Mouse (Mus musculus) embryonic fibroblast, embryonic 13.5 days (primary cell): ENCODE results near the gene Rnaseh2c. TPM values are rescaled to one million over a fixed set of nuclear protein-coding genes. Genes with fewer than 3 reads are reported as not detected.

Experiments
- H3K27ac ChIP-seq: 2 replicates; pipeline ENCODE4 v1.5.1; 2012; ENCODE audit warnings: low read length, control low read depth, inconsistent platforms; ENCODE audit not compliant: insufficient read depth
- H3K4me1 ChIP-seq: 2 replicates; pipeline ENCODE4 v1.6.1; 2011; ENCODE audit warnings: low read length; ENCODE audit not compliant: control insufficient read depth, insufficient read depth
- H3K4me3 ChIP-seq: 2 replicates; pipeline ENCODE4 v1.5.1; 2011; ENCODE audit warnings: mild to moderate bottlenecking, control low read depth, low read length; ENCODE audit not compliant: insufficient read depth
- CTCF ChIP-seq: IDR thresholded peaks from 2 replicates; pipeline ENCODE4 v1.5.1; 2011; ENCODE audit warnings: mild to moderate bottlenecking, control low read depth, low read length, moderate library complexity, borderline replicate concordance; ENCODE audit not compliant: insufficient read depth
- POLR2A ChIP-seq: IDR thresholded peaks from 2 replicates; pipeline ENCODE4 v1.6.1; 2011; ENCODE audit warnings: low read depth, mild to moderate bottlenecking, control low read depth, low read length, moderate library complexity
- polyA plus RNA-seq: library from polyadenylated mRNA; stranded (reverse); fragments of >200 nt; gene quantifications from 2 replicates; pipeline ENCODE4 v1.2.4, GENCODE M21; 2011; ENCODE audit warnings: low read depth; ENCODE audit not compliant: missing spikeins, insufficient read length

The Rnaseh2c gene
- polyA plus RNA-seq, 1 experiment = 38.5 TPM

DNA sequence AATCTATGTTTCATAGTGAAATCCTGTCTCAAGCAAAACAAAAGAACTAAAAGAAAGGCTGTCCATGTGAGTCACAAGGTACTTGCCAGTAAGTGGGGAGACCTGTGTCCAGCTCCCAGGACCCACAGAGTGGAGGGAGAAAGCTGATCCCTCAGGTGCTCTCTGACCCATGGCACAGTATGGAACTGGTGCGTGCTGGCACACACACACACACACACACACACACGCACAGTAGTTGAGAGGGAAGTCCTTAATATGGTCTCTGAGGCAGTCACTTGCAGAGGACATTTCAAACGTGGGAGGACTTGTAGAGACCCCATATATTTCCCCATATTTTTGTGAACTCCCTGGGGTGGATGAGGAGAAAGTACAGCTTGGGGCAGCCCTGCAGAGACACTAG, 39.8 kb upstream of the Rnaseh2c start:
- Histone ChIP-seq H3K4me3 (no peak overlapping the region), H3K27ac (no peak overlapping the region), H3K4me1 (0 out of 2 replicates have a peak, but pooled peaks cover 3% of the 10 kb centered on the region)
- TF ChIP-seq CTCF (no peak), POLR2A (no peak)

DNA sequence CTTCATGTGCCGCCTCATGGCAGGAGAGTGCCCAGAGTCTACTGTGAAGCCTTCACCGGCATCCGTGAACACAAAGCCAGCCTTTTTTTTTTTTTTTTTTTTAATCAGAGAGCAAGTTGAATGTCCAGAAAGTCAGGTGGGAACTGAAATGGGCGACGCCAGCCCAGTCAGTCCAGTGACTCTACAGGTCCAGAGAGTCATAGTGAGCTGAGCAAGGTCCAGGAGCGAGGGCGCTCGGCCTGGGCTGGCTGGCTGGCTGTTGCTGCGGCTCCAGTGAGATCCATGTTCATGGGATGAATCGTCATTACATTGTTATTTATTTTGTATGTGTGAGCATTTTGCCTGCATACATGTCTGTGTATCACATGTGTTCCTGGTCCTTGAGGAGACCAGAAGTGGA, 38.9 kb upstream of the Rnaseh2c start:
- TF ChIP-seq POLR2A = no peak
- no peak for TF ChIP-seq CTCF
- H3K4me1 ChIP-seq = 0 out of 2 replicates have a peak, but pooled peaks cover 3% of the 10 kb centered on the region
- H3K27ac ChIP-seq = no peak overlapping the region
- H3K4me3 ChIP-seq = no peak overlapping the region

DNA sequence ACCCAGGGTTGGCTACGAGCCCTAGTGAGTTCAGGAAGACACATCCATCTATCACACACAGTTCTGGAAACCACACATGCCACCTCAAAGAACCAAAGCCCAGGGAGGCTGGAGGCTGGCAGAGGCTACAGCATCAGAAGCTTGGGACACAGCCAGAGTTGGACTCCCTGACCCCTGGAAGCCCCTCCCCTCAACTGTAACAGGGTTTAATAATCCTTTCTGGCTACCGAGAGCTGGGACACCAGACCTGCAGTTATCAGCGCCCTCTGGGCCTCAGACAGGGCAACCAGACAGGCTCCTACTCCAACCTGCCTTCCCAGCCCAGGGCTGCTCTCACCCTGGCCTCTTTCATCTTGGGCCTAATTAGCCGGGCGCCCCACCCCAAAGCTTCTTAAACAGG, 35.4 kb upstream of the Rnaseh2c start:
- no peak for TF ChIP-seq CTCF
- TF ChIP-seq POLR2A = no peak
- Histone ChIP-seq H3K4me1 (no peaks in the 10 kb centered on the region), H3K4me3 (no peak overlapping the region), H3K27ac (no peak overlapping the region)

DNA sequence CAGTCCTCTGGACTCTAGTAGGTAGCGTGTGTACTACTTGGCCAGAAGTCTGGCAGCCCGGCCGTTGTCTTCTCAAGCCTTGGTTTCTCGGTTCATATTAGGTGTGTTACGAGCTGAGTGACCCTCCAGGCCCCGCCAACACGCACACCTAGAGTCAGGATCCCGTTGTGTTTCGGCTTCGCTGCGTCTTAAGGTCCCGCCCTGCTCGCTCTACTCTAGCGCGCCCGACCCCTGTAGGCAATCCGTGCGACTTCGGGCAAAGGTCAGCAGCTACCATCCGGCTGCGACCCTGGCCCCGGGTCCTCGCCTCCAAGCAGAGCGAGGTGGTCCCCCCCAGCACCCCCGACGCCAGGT, 34.5 kb upstream of the Rnaseh2c start:
- H3K27ac ChIP-seq = peak overlapping the region; percentile 88
- H3K4me3 ChIP-seq = peak overlapping the region; percentile 67

DNA sequence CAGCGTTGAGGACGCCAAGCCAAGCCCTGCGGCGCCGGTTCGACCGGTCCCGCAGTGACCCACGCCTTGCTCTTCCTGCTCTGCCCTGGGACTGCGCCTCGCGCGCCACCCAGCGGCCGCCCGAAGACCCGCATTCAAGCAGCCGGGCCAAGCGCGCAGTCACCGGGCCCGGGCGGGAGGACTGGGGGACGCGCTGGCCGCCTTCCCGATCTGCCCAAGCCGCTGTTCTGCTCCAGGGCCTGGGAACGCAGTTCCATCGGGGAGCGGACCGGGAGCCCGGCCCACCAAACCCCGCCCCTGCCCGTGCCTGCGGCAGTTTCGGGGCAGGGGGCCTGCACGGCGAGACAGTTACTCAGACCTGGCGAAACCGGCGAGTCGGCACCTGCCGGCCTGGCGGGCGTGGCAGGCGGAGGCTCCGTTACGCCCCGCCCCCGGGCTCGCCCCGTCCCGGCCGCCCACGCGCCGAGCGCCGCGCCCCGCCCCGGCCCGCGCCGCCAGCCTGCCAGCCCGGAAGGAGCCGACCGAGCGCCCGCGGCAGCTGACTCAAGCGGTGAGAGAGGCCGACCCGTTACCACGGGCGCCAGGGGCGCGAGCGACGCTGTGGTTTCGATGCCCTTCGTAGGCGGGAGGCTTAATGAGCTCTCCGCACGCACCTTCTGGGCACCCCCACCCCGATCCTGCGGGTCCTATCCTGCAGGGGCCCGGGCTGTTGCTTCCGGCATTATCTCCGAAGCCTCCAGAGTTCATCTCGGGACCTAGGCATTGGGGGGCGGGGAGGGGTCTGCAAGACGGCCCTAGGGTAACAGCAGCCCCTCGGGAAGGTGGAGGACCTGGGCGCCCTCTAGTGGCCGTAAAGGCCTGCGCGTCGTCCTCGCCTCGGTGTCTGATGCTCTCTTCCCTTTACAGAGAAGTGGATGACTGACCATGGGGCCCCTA, 33.9 kb upstream of the Rnaseh2c start, which contains the start of gene Ap5b1:
Ap5b1 (plus strand) TSS at position 492 of the 936 bp plus-strand sequence.
- Histone ChIP-seq H3K4me1 (no peaks in the 10 kb centered on the region), H3K27ac (peak within 1 kb of the TSS; percentile 93), H3K4me3 (peak within 1 kb of the TSS; percentile 67)
- TF ChIP-seq CTCF = peak; percentile 88
- peak; percentile 69; the same call in 1 of the 2 replicates for TF ChIP-seq POLR2A

More for the DNA sequence above, 34.5 kb upstream of the Rnaseh2c start:
- no peaks in the 10 kb centered on the region for H3K4me1 ChIP-seq
- TF ChIP-seq POLR2A = no peak
- no peak for TF ChIP-seq CTCF

DNA sequence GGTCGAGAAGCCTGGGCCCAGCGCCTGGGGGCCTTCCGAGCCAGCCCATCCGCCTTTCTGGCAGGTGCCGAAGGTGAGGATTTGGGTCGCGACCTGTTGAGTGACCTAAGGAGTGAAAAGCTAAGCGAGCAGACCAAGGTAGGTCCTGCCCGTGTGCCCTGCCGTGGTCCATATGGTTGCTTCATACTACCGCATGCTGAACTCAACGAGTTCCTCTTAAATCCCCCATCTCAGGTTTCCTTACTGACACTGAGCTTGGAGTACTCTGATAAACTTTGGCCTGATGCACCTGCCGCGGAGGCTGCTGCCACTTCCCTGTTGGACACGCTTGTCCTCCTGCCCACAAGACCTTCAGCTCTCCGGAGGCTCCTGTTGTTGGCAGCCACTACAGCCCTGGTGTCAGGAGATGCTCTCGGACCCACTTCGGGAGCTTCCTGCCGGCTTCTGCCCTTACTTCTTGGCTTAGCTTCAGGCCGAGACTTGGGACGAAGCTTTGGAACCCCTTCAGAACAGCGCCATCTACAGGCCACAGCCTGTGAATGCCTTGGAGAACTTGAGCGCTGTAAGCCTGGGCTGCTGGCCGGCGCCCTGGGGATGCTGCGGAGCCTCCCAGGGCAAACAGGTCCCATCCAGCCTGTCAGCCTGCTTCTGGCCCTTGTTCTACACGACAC, 33.1 kb upstream of the Rnaseh2c start:
- Histone ChIP-seq H3K27ac (peak overlapping the region; percentile 93), H3K4me3 (peak overlapping the region; percentile 67), H3K4me1 (no peaks in the 10 kb centered on the region)
- no peak for TF ChIP-seq POLR2A
- peak; percentile 69 for TF ChIP-seq CTCF

DNA sequence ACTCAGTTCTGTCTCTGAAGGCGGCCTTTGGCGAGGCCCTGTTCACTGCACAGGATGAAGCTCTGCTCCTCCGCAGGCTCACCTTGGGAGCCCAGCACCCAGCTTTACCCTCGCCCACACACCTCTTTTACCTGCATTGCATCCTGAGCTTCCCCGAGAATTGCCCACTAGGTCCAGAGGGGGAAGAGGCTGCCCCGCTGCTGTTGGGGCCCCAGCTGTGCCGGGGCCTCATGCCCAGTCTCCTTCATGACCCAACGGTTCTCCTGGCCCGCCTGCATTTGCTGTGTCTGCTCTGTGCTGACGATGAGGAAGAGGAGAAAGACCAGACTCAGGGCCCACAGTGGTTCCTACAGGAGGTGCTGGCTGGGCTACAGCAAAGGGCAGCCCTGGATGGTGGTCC, 32.2 kb upstream of the Rnaseh2c start:
- no peaks in the 10 kb centered on the region for H3K4me1 ChIP-seq
- TF ChIP-seq POLR2A (no peak), CTCF (no peak)
- no peak overlapping the region for H3K4me3 ChIP-seq
- H3K27ac ChIP-seq = no peak overlapping the region

DNA sequence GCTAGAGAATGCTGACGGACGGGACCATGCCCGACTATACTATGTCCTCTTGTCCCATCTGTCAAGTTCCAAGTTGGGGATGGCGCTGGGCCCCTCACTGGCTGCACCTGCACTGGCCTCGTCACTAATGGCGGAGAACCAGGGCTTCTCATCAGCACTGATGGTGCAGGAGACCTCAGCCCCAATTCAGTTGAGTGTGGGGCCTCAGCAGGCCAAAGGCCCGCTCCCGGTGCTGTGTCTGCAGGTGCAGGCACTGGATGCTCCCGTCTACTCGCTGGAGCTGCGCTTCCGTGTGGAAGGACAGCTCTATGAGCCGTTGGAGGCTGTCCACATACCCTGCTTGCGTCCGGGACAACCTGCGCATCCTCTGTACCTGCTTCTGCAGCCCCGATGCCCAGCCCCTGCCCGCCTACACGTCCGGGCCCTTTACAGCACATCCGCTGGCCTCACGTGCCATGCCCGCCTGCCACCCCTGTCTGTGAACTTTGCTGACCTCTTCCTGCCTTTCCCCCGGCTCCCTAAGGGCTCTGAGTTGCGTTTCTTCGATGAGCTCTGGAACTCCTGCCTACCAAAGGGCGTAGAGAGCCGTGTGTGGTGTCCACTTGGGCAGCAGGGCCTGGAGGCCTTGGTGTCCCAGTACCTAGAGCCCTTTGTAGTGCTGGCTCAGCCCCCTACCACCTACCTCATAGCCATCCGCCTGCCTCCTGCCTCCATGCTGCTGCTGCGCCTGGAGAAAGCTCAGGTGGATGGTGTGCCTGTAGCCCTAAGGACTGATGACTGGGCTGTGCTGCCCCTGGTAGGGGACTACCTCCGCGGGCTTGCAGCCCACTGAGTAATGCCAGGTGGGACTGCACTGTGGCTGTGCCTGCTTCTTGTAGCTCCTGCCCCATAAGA, 31.1 kb upstream of the Rnaseh2c start:
- no peaks in the 10 kb centered on the region for H3K4me1 ChIP-seq
- TF ChIP-seq CTCF (no peak), POLR2A (no peak)
- no peak overlapping the region for H3K4me3 ChIP-seq
- no peak overlapping the region for H3K27ac ChIP-seq

DNA sequence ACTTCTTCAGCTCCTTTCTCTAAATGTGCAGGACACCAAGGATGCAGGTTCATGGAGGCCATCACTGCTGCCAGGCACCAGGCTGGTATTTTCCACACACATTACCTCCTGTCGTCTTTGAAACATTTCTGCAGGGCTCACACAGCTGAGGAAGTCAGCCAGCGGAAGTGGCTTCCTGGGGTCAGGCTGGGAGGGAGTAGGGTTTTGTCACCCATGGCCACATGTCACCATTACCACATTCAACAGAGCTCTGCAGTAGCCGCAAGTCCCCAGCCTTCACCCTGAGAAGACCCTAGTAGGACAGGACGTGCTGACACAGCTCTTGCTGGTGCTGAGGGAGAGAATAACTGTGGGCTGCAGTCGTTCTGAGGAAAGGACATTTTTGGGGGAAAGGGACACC, 29.8 kb upstream of the Rnaseh2c start:
- H3K27ac ChIP-seq = no peak overlapping the region
- no peak overlapping the region for H3K4me3 ChIP-seq
- no peak for TF ChIP-seq POLR2A
- no peak for TF ChIP-seq CTCF
- no peaks in the 10 kb centered on the region for H3K4me1 ChIP-seq
